Mouse (Mus musculus) left cerebral cortex, postnatal 10 days (tissue): ENCODE results near the gene Npas3. TPM values are rescaled to one million over a fixed set of nuclear protein-coding genes. Genes with fewer than 3 reads are reported as not detected.

ENCODE experiments used
- DNase-seq, 2 experiments: peaks; one replicate each; pipeline ENCODE4 v3.0.0; 2021 to 2022; ENCODE audit warnings: low spot score in 2 of 2, mixed read lengths in 1 of 2; ENCODE audit errors: extremely low spot score in 1 of 2
- intact Hi-C: fragments of 180-260 bp; cut with DNase I; formaldehyde crosslinking; loops from one replicate; pipeline ENCODE4 v1.15.1; 2025
- total RNA-seq, 2 experiments: library from RNA; stranded (reverse); gene quantifications; 2 replicates each; pipeline ENCODE4 v1.2.3; 2021

Npas3 gene
- total RNA-seq, 2 experiments from 2014 or later = 32.8 to 33.8 TPM

- DNase-seq = no peak
- intact Hi-C loops = no loop called here
Observed at GRCm38 (mm10) chr12:53342741-53343140, 94.3 kb downstream of the Npas3 start.

GRCm38 (mm10) chr12:53351860-53352259 is 103.4 kb downstream of the Npas3 start:
- DNase-seq = no peak
- intact Hi-C loops = no loop called here

GRCm38 (mm10) chr12:53365751-53366150 is 117.3 kb downstream of the Npas3 start:
- intact Hi-C loops = no loop called here

GRCm38 (mm10) chr12:53384851-53385250 is 136.4 kb downstream of the Npas3 start:
- intact Hi-C loops = no loop called here
- no peak for DNase-seq

More at GRCm38 (mm10) chr12:53365751-53366150, 117.3 kb downstream of the Npas3 start:
- no peak for DNase-seq

- intact Hi-C loops = no loop called here
Observed at GRCm38 (mm10) chr12:53405856-53406255, 157.4 kb downstream of the Npas3 start.

GRCm38 (mm10) chr12:53407776-53408175 is 159.3 kb downstream of the Npas3 start:
- intact Hi-C loops = no loop called here
- DNase-seq = peak in 1 of 2 experiments; percentile 11

More at GRCm38 (mm10) chr12:53405856-53406255, 157.4 kb downstream of the Npas3 start:
- DNase-seq = no peak

GRCm38 (mm10) chr12:53409711-53410110 is 161.2 kb downstream of the Npas3 start:
- DNase-seq = no peak
- intact Hi-C loops = no loop called here

GRCm38 (mm10) chr12:53410647-53411046 is 162.2 kb downstream of the Npas3 start:
- intact Hi-C loops = no loop called here
- no peak for DNase-seq

GRCm38 (mm10) chr12:53416096-53416495 is 167.6 kb downstream of the Npas3 start:
- no peak for DNase-seq
- intact Hi-C loops = no loop called here

- intact Hi-C loops = no loop called here
- no peak for DNase-seq
Observed at GRCm38 (mm10) chr12:53421701-53422100, 173.2 kb downstream of the Npas3 start.

- DNase-seq = no peak
Observed at GRCm38 (mm10) chr12:53423631-53424030, 175.2 kb downstream of the Npas3 start.

GRCm38 (mm10) chr12:53426006-53426405 is 177.5 kb downstream of the Npas3 start:
- DNase-seq = no peak
- intact Hi-C loops = no loop called here

More at GRCm38 (mm10) chr12:53423631-53424030, 175.2 kb downstream of the Npas3 start:
- intact Hi-C loops = no loop called here

GRCm38 (mm10) chr12:53427153-53427552 is 178.7 kb downstream of the Npas3 start:
- no peak for DNase-seq

GRCm38 (mm10) chr12:53442029-53442428 is 193.6 kb downstream of the Npas3 start:
- intact Hi-C loops = no loop called here
- DNase-seq = no peak

More at GRCm38 (mm10) chr12:53427153-53427552, 178.7 kb downstream of the Npas3 start:
- intact Hi-C loops = no loop called here

GRCm38 (mm10) chr12:53447469-53447868 is 199.0 kb downstream of the Npas3 start:
- intact Hi-C loops = no loop called here
- peak in 1 of 2 experiments; percentile 26 for DNase-seq

GRCm38 (mm10) chr12:53448040-53448439 is 199.6 kb downstream of the Npas3 start:
- DNase-seq = peak in 1 of 2 experiments; percentile 12
- intact Hi-C loops = no loop called here

- intact Hi-C loops = no loop called here
- DNase-seq = no peak
Observed at GRCm38 (mm10) chr12:53467549-53467948, 219.1 kb downstream of the Npas3 start.

- intact Hi-C loops = no loop called here
- no peak for DNase-seq
Observed at GRCm38 (mm10) chr12:53474486-53474885, 226.0 kb downstream of the Npas3 start.

GRCm38 (mm10) chr12:53484924-53485323 is 236.4 kb downstream of the Npas3 start:
- intact Hi-C loops = no loop called here
- no peak for DNase-seq

- intact Hi-C loops = no loop called here
- DNase-seq = no peak
Observed at GRCm38 (mm10) chr12:53496386-53496785, 247.9 kb downstream of the Npas3 start.

GRCm38 (mm10) chr12:53514885-53515284 is 266.4 kb downstream of the Npas3 start:
- intact Hi-C loops = no loop called here
- DNase-seq = peak; percentile 7 to 18
